Mouse (Mus musculus) C2C12 (cell line): ENCODE data around the gene Ubap2l. TPM values are rescaled to one million over a fixed set of nuclear protein-coding genes. Genes with fewer than 3 reads are reported as not detected.

ENCODE experiments used
- H3K27me3 ChIP-seq: one replicate; pipeline ENCODE4 v1.6.1; 2011; ENCODE audit not compliant: control insufficient read depth, insufficient read depth, insufficient read length
- H3K36me3 ChIP-seq: one replicate; pipeline ENCODE4 v1.6.1; 2011; ENCODE audit not compliant: control insufficient read depth, insufficient read depth
- H3K4me3 ChIP-seq: one replicate; pipeline ENCODE4 v1.5.1; 2011; ENCODE audit warnings: mild to moderate bottlenecking, control low read depth; ENCODE audit not compliant: poor library complexity, insufficient read depth, severe bottlenecking
- H3K79me2 ChIP-seq: one replicate; pipeline ENCODE4 v1.6.1; 2011; ENCODE audit not compliant: control insufficient read depth, insufficient read depth
- H3K79me3 ChIP-seq: one replicate; pipeline ENCODE4 v1.6.1; 2011; ENCODE audit warnings: low read depth, control low read depth
- H3ac ChIP-seq: one replicate; pipeline ENCODE3; 2011; ENCODE audit warnings: low read depth; ENCODE audit not compliant: control insufficient read depth, insufficient read length
- CEBPB ChIP-seq: IDR thresholded peaks from one replicate; pipeline ENCODE4 v1.6.1; 2011; ENCODE audit warnings: low read depth, mild to moderate bottlenecking, control low read depth, moderate library complexity
- CTCF ChIP-seq: IDR thresholded peaks from one replicate; pipeline ENCODE4 v1.5.1; 2011; ENCODE audit not compliant: control insufficient read depth, insufficient read depth, insufficient read length
- FOSL1 ChIP-seq: IDR thresholded peaks from one replicate; pipeline ENCODE4 v1.8.0; 2011; ENCODE audit warnings: mild to moderate bottlenecking, low read length; ENCODE audit not compliant: poor library complexity, insufficient read depth, severe bottlenecking
- MAX ChIP-seq: IDR thresholded peaks from one replicate; pipeline ENCODE4 v1.6.1; 2011; ENCODE audit warnings: mild to moderate bottlenecking, control low read depth
- MYOD1 ChIP-seq: IDR thresholded peaks from one replicate; pipeline ENCODE4 v1.6.1; 2011; ENCODE audit warnings: low read depth; ENCODE audit not compliant: control insufficient read depth, insufficient read length
- MYOG ChIP-seq: IDR thresholded peaks from one replicate; pipeline ENCODE4 v1.6.1; 2011; ENCODE audit not compliant: control insufficient read depth, insufficient read length; ENCODE audit errors: extremely low read depth
- USF1 ChIP-seq: IDR thresholded peaks from one replicate; pipeline ENCODE4 v1.6.1; 2011; ENCODE audit warnings: low read depth, mild to moderate bottlenecking, control low read depth, moderate library complexity
- polyA plus RNA-seq: library from polyadenylated mRNA; unstranded; fragments of >200 nt; fragmentation: generic; extraction: Trizol; gene quantifications from one replicate; pipeline ENCODE4 v1.2.1, GENCODE M21; 2012; ENCODE audit warnings: missing spikeins

Ubap2l gene
- polyA plus RNA-seq, 1 experiment: 110 TPM

DNA sequence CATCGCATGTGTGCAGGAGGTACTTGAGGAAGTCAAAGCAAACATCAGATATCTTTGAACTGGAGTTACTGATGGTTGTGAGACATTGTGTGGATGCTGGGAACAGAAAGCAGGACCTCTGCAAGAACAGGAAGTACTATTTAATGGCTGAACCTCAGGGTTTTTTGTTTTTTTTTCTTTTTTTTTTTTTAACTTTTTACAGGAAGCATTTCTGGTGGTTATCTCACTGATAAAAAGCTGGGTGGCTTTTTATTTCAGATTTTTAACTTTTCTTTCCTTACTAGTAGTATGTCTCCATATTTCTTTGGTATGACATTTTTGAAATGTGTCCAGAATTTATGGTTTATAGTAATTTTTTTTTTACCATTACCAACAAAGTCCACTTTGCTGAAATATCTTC lies 16.2 kb downstream of the Ubap2l start:
- TF ChIP-seq USF1 (no peak), MAX (no peak), MYOD1 (no peak), CEBPB (no peak), CTCF (no peak), MYOG (no peak), FOSL1 (no peak)
- peaks cover 99% of the 10 kb centered on the region for H3K36me3 ChIP-seq

DNA sequence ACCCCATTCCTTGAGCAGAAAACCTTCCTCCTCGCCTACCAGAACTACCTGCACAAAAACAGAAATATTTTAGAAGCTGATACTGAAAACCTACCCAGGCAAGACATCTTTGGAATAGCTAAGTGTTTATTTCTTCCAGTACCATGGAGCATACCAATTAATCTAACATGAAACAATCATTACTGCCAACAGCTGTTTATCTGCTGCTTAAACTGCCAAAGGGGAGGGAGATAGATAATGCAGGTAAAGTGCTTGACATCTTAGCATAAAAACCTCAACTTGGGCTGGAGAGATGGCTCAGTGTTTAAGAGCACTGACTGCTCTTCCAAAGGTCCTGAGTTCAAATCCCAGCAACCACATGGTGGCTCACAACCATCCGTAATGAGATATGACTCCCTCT lies 17.8 kb downstream of the Ubap2l start:
- TF ChIP-seq USF1 (no peak), MYOD1 (no peak), FOSL1 (no peak), MAX (no peak), CTCF (no peak), CEBPB (no peak), MYOG (no peak)
- Histone ChIP-seq H3K79me2 (peaks cover 32% of the 10 kb centered on the region), H3K4me3 (no peak overlapping the region), H3K79me3 (peaks cover 3% of the 10 kb centered on the region), H3ac (no peak overlapping the region), H3K27me3 (no peaks in the 10 kb centered on the region), H3K36me3 (peaks cover 100% of the 10 kb centered on the region)

More for the DNA sequence above, 16.2 kb downstream of the Ubap2l start:
- Histone ChIP-seq H3K4me3 (no peak overlapping the region), H3K79me3 (peaks cover 10% of the 10 kb centered on the region), H3K27me3 (no peaks in the 10 kb centered on the region), H3ac (no peak overlapping the region), H3K79me2 (peaks cover 40% of the 10 kb centered on the region)

DNA sequence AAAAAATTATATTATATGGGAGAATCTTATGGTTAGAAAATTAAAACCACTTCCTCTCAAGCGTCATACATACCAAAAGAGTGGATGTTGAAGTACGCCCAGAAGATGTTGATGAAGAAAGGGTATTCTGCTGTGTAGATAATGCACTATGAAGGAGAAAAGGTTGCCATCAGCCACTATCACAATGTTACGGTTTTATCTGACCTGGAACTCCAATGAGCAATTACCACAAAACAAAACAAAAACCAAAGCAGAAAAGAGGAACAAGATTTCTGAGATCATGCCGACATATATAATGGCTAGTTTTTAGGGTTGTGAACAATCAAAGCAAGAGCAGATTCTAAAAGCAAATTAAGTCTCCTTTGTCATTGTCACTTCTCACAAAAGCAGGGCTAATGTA lies 35.8 kb downstream of the Ubap2l start:
- TF ChIP-seq USF1 (no peak), MYOG (no peak), MAX (no peak), CTCF (no peak), FOSL1 (no peak), CEBPB (no peak), MYOD1 (no peak)
- no peaks in the 10 kb centered on the region for H3K79me2 ChIP-seq
- H3K27me3 ChIP-seq: no peaks in the 10 kb centered on the region
- no peaks in the 10 kb centered on the region for H3K79me3 ChIP-seq
- no peak overlapping the region for H3K4me3 ChIP-seq
- H3K36me3 ChIP-seq: peaks cover 92% of the 10 kb centered on the region
- H3ac ChIP-seq: no peak overlapping the region

DNA sequence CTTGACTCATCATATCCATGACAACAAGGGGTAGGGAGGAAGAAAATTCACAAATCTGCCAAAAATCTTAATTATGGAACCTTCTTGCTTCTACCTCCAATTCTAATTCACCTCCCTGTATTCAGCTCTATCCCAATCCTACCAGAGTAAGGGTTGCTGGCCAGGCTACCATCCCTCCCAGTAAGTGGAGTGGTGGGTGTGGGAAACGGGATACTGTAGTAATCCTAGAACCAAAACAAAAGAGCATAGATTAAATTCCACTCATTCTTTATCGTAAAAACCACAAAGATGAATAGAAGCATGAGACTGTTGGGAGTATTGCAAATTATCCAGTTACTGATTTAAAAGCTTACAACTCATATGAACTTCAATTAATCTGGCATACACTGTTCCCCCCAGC lies 42.1 kb downstream of the Ubap2l start:
- H3K79me3 ChIP-seq: no peaks in the 10 kb centered on the region
- H3K4me3 ChIP-seq: no peak overlapping the region
- peaks cover 92% of the 10 kb centered on the region for H3K36me3 ChIP-seq
- H3K79me2 ChIP-seq: no peaks in the 10 kb centered on the region
- no peak overlapping the region for H3ac ChIP-seq
- TF ChIP-seq CTCF (no peak), CEBPB (no peak), MYOG (no peak), MAX (no peak), MYOD1 (no peak), FOSL1 (no peak), USF1 (no peak)
- no peaks in the 10 kb centered on the region for H3K27me3 ChIP-seq

- Histone ChIP-seq H3ac (no peak overlapping the region), H3K36me3 (peaks cover 77% of the 10 kb centered on the region), H3K4me3 (no peak overlapping the region), H3K27me3 (no peaks in the 10 kb centered on the region), H3K79me3 (no peaks in the 10 kb centered on the region), H3K79me2 (no peaks in the 10 kb centered on the region)
- TF ChIP-seq MAX: no peak
- no peak for TF ChIP-seq CTCF
- TF ChIP-seq MYOG: no peak
- no peak for TF ChIP-seq FOSL1
- no peak for TF ChIP-seq CEBPB
- TF ChIP-seq MYOD1: no peak
- no peak for TF ChIP-seq USF1
Measured at GRCm38 (mm10) chr3:90004091-90004796, 48.2 kb downstream of the Ubap2l start.
